Mouse (Mus musculus) cerebellum, postnatal 36 days (tissue): ENCODE measurements around the gene Smim20.

Source experiments
- DNase-seq, 2 experiments: peaks; one replicate each; pipeline ENCODE4 v3.0.0; 2021 to 2022; ENCODE audit warnings: mixed read lengths in 2 of 2

The Smim20 gene

GRCm38 (mm10) chr5:53314404-53315167 lies 47.7 kb downstream of the Smim20 start:
- DNase-seq, result no peak

- no peak for DNase-seq
These were observed 48.9 kb downstream of the Smim20 start for GRCm38 (mm10) chr5:53315829-53316228.

GRCm38 (mm10) chr5:53317396-53317795 lies 50.5 kb downstream of the Smim20 start:
- no peak for DNase-seq

GRCm38 (mm10) chr5:53317885-53318466 lies 51.1 kb downstream of the Smim20 start:
- no peak for DNase-seq

GRCm38 (mm10) chr5:53320331-53320730 lies 53.4 kb downstream of the Smim20 start:
- DNase-seq, result no peak

- DNase-seq, result no peak
These were observed 55.0 kb downstream of the Smim20 start for GRCm38 (mm10) chr5:53321901-53322300.

- no peak for DNase-seq
These were observed 55.6 kb downstream of the Smim20 start for GRCm38 (mm10) chr5:53322471-53322870.

GRCm38 (mm10) chr5:53323121-53323520 lies 56.2 kb downstream of the Smim20 start:
- peak in 1 of 2 experiments; percentile 15 for DNase-seq

GRCm38 (mm10) chr5:53324256-53324655 lies 57.4 kb downstream of the Smim20 start:
- no peak for DNase-seq

GRCm38 (mm10) chr5:53324791-53325190 lies 57.9 kb downstream of the Smim20 start:
- no peak for DNase-seq

- DNase-seq, result peak; percentile 79
These were observed 59.1 kb downstream of the Smim20 start for GRCm38 (mm10) chr5:53326023-53326422.

GRCm38 (mm10) chr5:53326491-53326890 lies 59.6 kb downstream of the Smim20 start:
- DNase-seq, result no peak
